Mouse (Mus musculus) testis, adult 2 months (tissue): ENCODE measurements around the gene Clcn3.

Source experiments
- CTCF ChIP-seq: fragments of 200-500 bp; IDR thresholded peaks from 2 replicates; pipeline ENCODE4 v1.5.1; 2012; ENCODE audit warnings: low read depth, mild to moderate bottlenecking, inconsistent platforms, low read length, moderate library complexity; ENCODE audit not compliant: control insufficient read depth, insufficient read depth, insufficient replicate concordance
- POLR2A ChIP-seq: fragments of 200-500 bp; IDR thresholded peaks from 2 replicates; pipeline ENCODE4 v1.6.1; 2012; ENCODE audit warnings: low read depth, mild to moderate bottlenecking, inconsistent platforms, low read length, moderate library complexity; ENCODE audit not compliant: control insufficient read depth

DNA sequence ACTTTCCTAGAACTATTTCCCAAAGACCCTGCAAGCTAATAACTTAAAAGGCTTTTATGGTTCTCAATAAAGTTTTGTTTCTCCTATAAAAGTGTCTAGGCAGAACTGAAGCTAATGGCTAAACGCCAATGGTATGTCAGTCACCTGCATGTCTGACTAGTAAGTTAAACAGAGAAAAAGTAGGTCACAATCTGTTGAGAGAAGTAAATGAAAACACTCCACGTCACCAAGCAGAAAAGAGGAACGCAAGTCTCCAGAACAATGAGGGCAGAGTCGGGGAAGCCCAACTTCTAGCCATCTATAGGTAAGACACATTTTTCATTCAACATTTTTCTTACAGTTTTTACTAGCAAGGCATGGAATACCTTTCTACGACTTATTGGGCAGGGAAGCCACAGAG, 4.6 kb downstream of the Clcn3 start:
- TF ChIP-seq CTCF (no peak), POLR2A (no peak)
